In the genomic region with DNA sequence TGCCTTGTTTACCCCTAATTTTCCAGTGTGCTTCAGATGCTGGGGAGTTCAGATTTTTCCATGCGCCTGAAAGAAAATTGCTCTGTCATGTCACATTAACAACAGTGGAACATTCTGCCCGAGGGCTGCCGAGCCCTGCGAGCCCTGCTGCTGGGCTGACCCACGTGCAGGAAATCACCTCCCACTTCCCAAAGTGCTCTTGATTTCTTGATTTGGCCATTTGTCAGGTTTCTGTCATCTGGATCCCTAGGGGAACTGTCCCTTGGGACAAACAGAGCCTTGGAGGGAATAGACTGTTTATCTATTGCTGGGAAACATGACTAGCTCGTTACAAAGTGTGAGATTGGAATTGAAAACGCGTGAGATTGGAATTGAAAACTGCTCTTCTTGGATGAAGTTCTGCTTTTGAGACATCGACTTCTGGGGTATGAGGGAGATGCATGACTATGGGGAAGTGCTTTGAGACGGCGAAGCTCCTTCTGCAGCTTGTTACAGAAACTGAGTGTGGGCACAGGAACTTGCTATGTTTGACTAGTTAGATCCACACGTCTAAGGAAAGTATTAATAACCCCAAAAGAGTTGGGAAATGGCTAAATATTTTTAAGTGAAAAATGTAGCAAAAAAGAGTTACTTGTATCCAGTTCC, we compare ENCODE assay signal across 9 mouse cellular contexts.
DNase-seq lines count a peak whose midpoint lies in the region; ATAC-seq and TF ChIP-seq lines count a peak whose summit lies in the region.
"Had no signal": no experiment of that assay in that cellular context is flagged by ENCODE, and none has a peak within 500 bp of the region (broad histone marks: within the 10 kb centered on the region; RNA-seq: fewer than 3 reads in every experiment).

No protein-coding gene starts in this region.

- peaks cover 19% of the 10 kb centered on the region for H3K4me1 ChIP-seq in forebrain, embryonic 16.5 days (replicated peaks; ENCODE audit: control insufficient read depth, insufficient read depth, low read length)
- peaks cover 18% of the 10 kb centered on the region for H3K4me1 ChIP-seq in forebrain, embryonic 15.5 days
- peaks cover 3% of the 10 kb centered on the region; the same call in 1 of the 2 replicates for H3K4me1 ChIP-seq in lung, adult 2 months (ENCODE audit: control insufficient read depth, insufficient read depth, low read length)
- peaks cover 27% of the 10 kb centered on the region for H3K4me1 ChIP-seq in hindbrain, embryonic 13.5 days (replicated peaks)
- no peaks in the 10 kb centered on the region for H3K4me1 ChIP-seq in liver, postnatal 0 days (ENCODE audit: insufficient read depth)

- H3K4me2 ChIP-seq in forebrain, embryonic 16.5 days (ENCODE audit: low read length) = no peak overlapping the region
- H3K4me2 ChIP-seq in forebrain, embryonic 15.5 days (replicated peaks) = no peak overlapping the region
- no peak overlapping the region for H3K4me2 ChIP-seq in hindbrain, embryonic 13.5 days
- H3K4me2 ChIP-seq in liver, postnatal 0 days (ENCODE audit: low read depth, low read length) = no peak overlapping the region
- H3K4me2 ChIP-seq: limb, embryonic 13.5 days had no signal

- ATAC-seq in forebrain, embryonic 16.5 days = peak; percentile 62
- ATAC-seq in forebrain, embryonic 15.5 days (replicated peaks) = no peak
- ATAC-seq in hindbrain, embryonic 13.5 days (ENCODE audit: low FRiP score) = no peak
- no peak for ATAC-seq in liver, postnatal 0 days

- H3K4me3 ChIP-seq in forebrain, embryonic 16.5 days (replicated peaks; ENCODE audit: low read length) = no peak overlapping the region
- H3K4me3 ChIP-seq in forebrain, embryonic 15.5 days = no peak overlapping the region
- H3K4me3 ChIP-seq in lung, adult 2 months (replicated peaks; ENCODE audit: extremely low read depth, low read depth, low read length) = no peak overlapping the region
- H3K4me3 ChIP-seq in hindbrain, embryonic 13.5 days = no peak overlapping the region
- H3K4me3 ChIP-seq in liver, postnatal 0 days (ENCODE audit: low read depth, low read length) = no peak overlapping the region
- H3K4me3 ChIP-seq: limb, embryonic 13.5 days had no signal

- no peak overlapping the region for H3K27ac ChIP-seq in forebrain, embryonic 16.5 days (ENCODE audit: low read length)
- H3K27ac ChIP-seq in forebrain, embryonic 15.5 days (replicated peaks) = no peak overlapping the region
- 0 out of 2 replicates have a peak overlapping the region, but pooled peaks have one; percentile 32 for H3K27ac ChIP-seq in hindbrain, embryonic 13.5 days
- H3K27ac ChIP-seq in liver, postnatal 0 days (ENCODE audit: low read depth) = no peak overlapping the region
- H3K27ac ChIP-seq: limb, embryonic 13.5 days had no signal

- H3K9me3 ChIP-seq in forebrain, embryonic 16.5 days (ENCODE audit: control insufficient read depth, low read length) = no peaks in the 10 kb centered on the region
- H3K9me3 ChIP-seq in forebrain, embryonic 15.5 days = no peaks in the 10 kb centered on the region
- no peaks in the 10 kb centered on the region for H3K9me3 ChIP-seq in hindbrain, embryonic 13.5 days
- no peaks in the 10 kb centered on the region for H3K9me3 ChIP-seq in liver, postnatal 0 days (ENCODE audit: low read length)
- H3K9me3 ChIP-seq: limb, embryonic 13.5 days had no signal

- no peak for TF ChIP-seq POLR2A in lung, adult 2 months (IDR thresholded peaks at IDR 0.05; ENCODE audit: borderline replicate concordance, extremely low read depth, low read depth, low read length)

- no peaks in the 10 kb centered on the region for H3K36me3 ChIP-seq in forebrain, embryonic 16.5 days (ENCODE audit: control insufficient read depth, insufficient read depth)
- no peaks in the 10 kb centered on the region for H3K36me3 ChIP-seq in forebrain, embryonic 15.5 days
- no peaks in the 10 kb centered on the region for H3K36me3 ChIP-seq in hindbrain, embryonic 13.5 days
- H3K36me3 ChIP-seq in liver, postnatal 0 days (replicated peaks; ENCODE audit: insufficient read depth, low read length) = no peaks in the 10 kb centered on the region
- H3K36me3 ChIP-seq: limb, embryonic 13.5 days had no signal

- WGBS in forebrain, embryonic 16.5 days = 35% methylated on average over 12 of the region's 12 CpGs
- 41% methylated on average over 12 of the region's 12 CpGs for WGBS in forebrain, embryonic 15.5 days
- 26% methylated on average over 12 of the region's 12 CpGs for WGBS in lung, adult 2 months
- WGBS in hindbrain, embryonic 13.5 days = 42% methylated on average over 12 of the region's 12 CpGs
- 27% methylated on average over 12 of the region's 12 CpGs for WGBS in liver, postnatal 0 days (ENCODE audit: insufficient replicate concordance)

- TF ChIP-seq EP300 in liver, postnatal 0 days (IDR thresholded peaks at IDR 0.05; ENCODE audit: low read depth) = no peak

- no peaks in the 10 kb centered on the region for H3K27me3 ChIP-seq in forebrain, embryonic 16.5 days (replicated peaks; ENCODE audit: control insufficient read depth, insufficient read depth, low read length)
- no peaks in the 10 kb centered on the region for H3K27me3 ChIP-seq in forebrain, embryonic 15.5 days
- no peaks in the 10 kb centered on the region for H3K27me3 ChIP-seq in hindbrain, embryonic 13.5 days
- H3K27me3 ChIP-seq in liver, postnatal 0 days (ENCODE audit: insufficient read depth, low read length) = no peaks in the 10 kb centered on the region
- H3K27me3 ChIP-seq: limb, embryonic 13.5 days had no signal

- no peak overlapping the region for H3K9ac ChIP-seq in forebrain, embryonic 16.5 days (replicated peaks; ENCODE audit: low read depth, low read length)
- H3K9ac ChIP-seq in forebrain, embryonic 15.5 days (replicated peaks) = no peak overlapping the region
- H3K9ac ChIP-seq in hindbrain, embryonic 13.5 days = no peak overlapping the region
- no peak overlapping the region for H3K9ac ChIP-seq in liver, postnatal 0 days (replicated peaks)
- H3K9ac ChIP-seq: limb, embryonic 13.5 days had no signal

- DNase-seq in lung, adult 18-20 months = peak; percentile 12 to 29
- no peak for DNase-seq in lung, adult 2 months
- peak; percentile 8 for DNase-seq in retina, adult 2 months (ENCODE audit: low read depth, low spot score)
- DNase-seq in ovary, adult 18-20 months (ENCODE audit: low spot score) = no peak
- no peak for DNase-seq in liver, postnatal 0 days

- no peak for TF ChIP-seq CTCF in lung, adult 2 months (IDR thresholded peaks at IDR 0.05; ENCODE audit: insufficient read depth, low read length)
- no peak for TF ChIP-seq CTCF in liver, postnatal 0 days (IDR thresholded peaks at IDR 0.05; ENCODE audit: low read depth)

Comparison
In these comparisons a context has a peak if more than half of its experiments do, and no peak if none do; other contexts are left out.
1. DNase-seq: peak in lung, adult 18-20 months (2 of 2) and retina, adult 2 months (single experiment); none in lung, adult 2 months (single experiment), ovary, adult 18-20 months (single experiment) and liver, postnatal 0 days (single experiment).